Mouse (Mus musculus) embryonic fibroblast, embryonic 13.5 days (primary cell): ENCODE results near the gene Cpne2.

ENCODE experiments used
- CTCF ChIP-seq: IDR thresholded peaks from 2 replicates; pipeline ENCODE4 v1.5.1; 2011; ENCODE audit warnings: mild to moderate bottlenecking, control low read depth, low read length, moderate library complexity, borderline replicate concordance; ENCODE audit not compliant: insufficient read depth
- POLR2A ChIP-seq: IDR thresholded peaks from 2 replicates; pipeline ENCODE4 v1.6.1; 2011; ENCODE audit warnings: low read depth, mild to moderate bottlenecking, control low read depth, low read length, moderate library complexity

- TF ChIP-seq CTCF (no peak), POLR2A (no peak)
These were observed 16.6 kb upstream of the Cpne2 start for GRCm38 (mm10) chr8:94516209-94516593.
